Mouse (Mus musculus): ENCODE measurements at regions not wholly inside any gene's neighbourhood (a gene's known extent, or its start where the extent isn't known, plus 50 kb on each side); places are given as distances from the start of the nearest gene placed in this dataset.

- TF ChIP-seq CTCF (IDR thresholded peaks at IDR 0.05; ENCODE audit: low read depth) (no peak), EP300 (optimal IDR thresholded peaks at IDR 0.05) (no peak)
- DNase-seq (ENCODE audit: low spot score) (peak; percentile 51), ATAC-seq (ENCODE audit: low FRiP score, low TSS enrichment) (peak; percentile 86)
- 39% methylated on average over 3 of the region's 3 CpGs for WGBS
- Histone ChIP-seq H3K4me1 (replicated peaks; ENCODE audit: control insufficient read depth, insufficient read depth) (no peaks in the 10 kb centered on the region), H3K4me3 (ENCODE audit: low read depth, low read length) (no peak overlapping the region), H3K4me2 (replicated peaks; ENCODE audit: low read depth) (no peak overlapping the region), H3K27me3 (ENCODE audit: control insufficient read depth, insufficient read depth, low read length) (no peaks in the 10 kb centered on the region), H3K36me3 (ENCODE audit: control insufficient read depth, insufficient read depth, low read length) (no peaks in the 10 kb centered on the region), H3K9me3 (ENCODE audit: control insufficient read depth, low read length) (no peaks in the 10 kb centered on the region), H3K27ac (replicated peaks) (peak overlapping the region; percentile 69; the same call in 1 of the 2 replicates), H3K9ac (ENCODE audit: low read length) (no peak overlapping the region)
Observed at GRCm38 (mm10) chrX:167032586-167032985, 176.5 kb downstream of the Tmsb4x start.

- Histone ChIP-seq H3K36me3 (ENCODE audit: control insufficient read depth, insufficient read depth, low read length) (no peaks in the 10 kb centered on the region), H3K9ac (ENCODE audit: low read length) (no peak overlapping the region), H3K9me3 (ENCODE audit: control insufficient read depth, low read length) (no peaks in the 10 kb centered on the region), H3K4me2 (replicated peaks; ENCODE audit: low read depth) (no peak overlapping the region), H3K27me3 (ENCODE audit: control insufficient read depth, insufficient read depth, low read length) (no peaks in the 10 kb centered on the region), H3K4me3 (ENCODE audit: low read depth, low read length) (no peak overlapping the region), H3K4me1 (replicated peaks; ENCODE audit: control insufficient read depth, insufficient read depth) (no peaks in the 10 kb centered on the region), H3K27ac (replicated peaks) (no peak overlapping the region)
- TF ChIP-seq EP300 (optimal IDR thresholded peaks at IDR 0.05): no peak
- TF ChIP-seq CTCF (IDR thresholded peaks at IDR 0.05; ENCODE audit: low read depth): 0 out of 2 replicates have a peak, but pooled peaks have one; percentile 12
- no peak for DNase-seq (ENCODE audit: low spot score)
- WGBS: 78% methylated on average over 2 of the region's 2 CpGs
- ATAC-seq (ENCODE audit: low FRiP score, low TSS enrichment): no peak
Observed at GRCm38 (mm10) chrX:167031543-167031942, 177.6 kb downstream of the Tmsb4x start.

- Histone ChIP-seq H3K9me3 (ENCODE audit: control insufficient read depth, low read length) (no peaks in the 10 kb centered on the region), H3K4me3 (ENCODE audit: low read depth, low read length) (no peak overlapping the region), H3K27me3 (ENCODE audit: control insufficient read depth, insufficient read depth, low read length) (no peaks in the 10 kb centered on the region), H3K36me3 (ENCODE audit: control insufficient read depth, insufficient read depth, low read length) (no peaks in the 10 kb centered on the region), H3K9ac (ENCODE audit: low read length) (no peak overlapping the region), H3K4me2 (replicated peaks; ENCODE audit: low read depth) (no peak overlapping the region), H3K4me1 (replicated peaks; ENCODE audit: control insufficient read depth, insufficient read depth) (no peaks in the 10 kb centered on the region), H3K27ac (replicated peaks) (no peak overlapping the region)
- no peak for DNase-seq (ENCODE audit: low spot score)
- 49% methylated on average over 2 of the region's 2 CpGs for WGBS
- no peak for ATAC-seq (ENCODE audit: low FRiP score, low TSS enrichment)
- TF ChIP-seq CTCF (IDR thresholded peaks at IDR 0.05; ENCODE audit: low read depth) (peak; percentile 30), EP300 (optimal IDR thresholded peaks at IDR 0.05) (no peak)
Observed at GRCm38 (mm10) chrX:167015602-167016001, 193.5 kb downstream of the Tmsb4x start.

- no peak overlapping the region for H3K9ac ChIP-seq (ENCODE audit: low read length)
- TF ChIP-seq CTCF (IDR thresholded peaks at IDR 0.05; ENCODE audit: low read depth) (no peak), EP300 (optimal IDR thresholded peaks at IDR 0.05) (no peak)
- H3K4me2 ChIP-seq (replicated peaks; ENCODE audit: low read depth): no peak overlapping the region
- H3K4me1 ChIP-seq (replicated peaks; ENCODE audit: control insufficient read depth, insufficient read depth): no peaks in the 10 kb centered on the region
- H3K9me3 ChIP-seq (ENCODE audit: control insufficient read depth, low read length): no peaks in the 10 kb centered on the region
- no peak overlapping the region for H3K4me3 ChIP-seq (ENCODE audit: low read depth, low read length)
- DNase-seq (ENCODE audit: low spot score) (no peak), ATAC-seq (ENCODE audit: low FRiP score, low TSS enrichment) (no peak)
- no peak overlapping the region for H3K27ac ChIP-seq (replicated peaks)
- no peaks in the 10 kb centered on the region for H3K36me3 ChIP-seq (ENCODE audit: control insufficient read depth, insufficient read depth, low read length)
- 48% methylated on average over 2 of the region's 2 CpGs for WGBS
- H3K27me3 ChIP-seq (ENCODE audit: control insufficient read depth, insufficient read depth, low read length): no peaks in the 10 kb centered on the region
Observed at GRCm38 (mm10) chrX:167014322-167014721, 194.8 kb downstream of the Tmsb4x start.

GRCm38 (mm10) chrX:167012891-167013290 is 196.2 kb downstream of the Tmsb4x start:
- no peaks in the 10 kb centered on the region for H3K27me3 ChIP-seq (ENCODE audit: control insufficient read depth, insufficient read depth, low read length)
- no peaks in the 10 kb centered on the region for H3K4me1 ChIP-seq (replicated peaks; ENCODE audit: control insufficient read depth, insufficient read depth)
- TF ChIP-seq CTCF (IDR thresholded peaks at IDR 0.05; ENCODE audit: low read depth): no peak
- no peak for TF ChIP-seq EP300 (optimal IDR thresholded peaks at IDR 0.05)
- H3K36me3 ChIP-seq (ENCODE audit: control insufficient read depth, insufficient read depth, low read length): no peaks in the 10 kb centered on the region
- 52% methylated on average over 4 of the region's 4 CpGs for WGBS
- no peak overlapping the region for H3K27ac ChIP-seq (replicated peaks)
- H3K9ac ChIP-seq (ENCODE audit: low read length): no peak overlapping the region
- no peak for DNase-seq (ENCODE audit: low spot score)
- H3K4me3 ChIP-seq (ENCODE audit: low read depth, low read length): no peak overlapping the region
- H3K4me2 ChIP-seq (replicated peaks; ENCODE audit: low read depth): no peak overlapping the region
- no peaks in the 10 kb centered on the region for H3K9me3 ChIP-seq (ENCODE audit: control insufficient read depth, low read length)
- peak; percentile 69; the same call in 1 of the 2 replicates for ATAC-seq (ENCODE audit: low FRiP score, low TSS enrichment)

GRCm38 (mm10) chrX:167011977-167012542 is 197.1 kb downstream of the Tmsb4x start:
- TF ChIP-seq CTCF (IDR thresholded peaks at IDR 0.05; ENCODE audit: low read depth): no peak
- TF ChIP-seq EP300 (optimal IDR thresholded peaks at IDR 0.05): no peak
- Histone ChIP-seq H3K9me3 (ENCODE audit: control insufficient read depth, low read length) (no peaks in the 10 kb centered on the region), H3K4me3 (ENCODE audit: low read depth, low read length) (no peak overlapping the region), H3K9ac (ENCODE audit: low read length) (no peak overlapping the region), H3K27ac (replicated peaks) (no peak overlapping the region), H3K4me2 (replicated peaks; ENCODE audit: low read depth) (no peak overlapping the region), H3K36me3 (ENCODE audit: control insufficient read depth, insufficient read depth, low read length) (no peaks in the 10 kb centered on the region), H3K4me1 (replicated peaks; ENCODE audit: control insufficient read depth, insufficient read depth) (no peaks in the 10 kb centered on the region), H3K27me3 (ENCODE audit: control insufficient read depth, insufficient read depth, low read length) (no peaks in the 10 kb centered on the region)
- WGBS: 50% methylated on average over 1 of the region's 1 CpGs
- DNase-seq (ENCODE audit: low spot score): no peak
- no peak for ATAC-seq (ENCODE audit: low FRiP score, low TSS enrichment)

Measured in stomach, postnatal 0 days (tissue).